Mouse (Mus musculus): ENCODE results near the gene Wnt1. TPM values are rescaled to one million over a fixed set of nuclear protein-coding genes. Genes with fewer than 3 reads are reported as not detected.
"Not testable (repeated sequence)": the region's sequence is repeated elsewhere in the genome, so short reads cannot be mapped to it uniquely, and the experiment has no call there.

Wnt1 gene
- total RNA-seq, 2 experiments from 2014 or later = not detected

- intact Hi-C loops (cut with DNase I) = no loop called here
- no peak for DNase-seq (ENCODE audit: low spot score in 2 of 2)
Measured at GRCm38 (mm10) chr15:98797835-98798492, 8.3 kb downstream of the Wnt1 start.

DNA sequence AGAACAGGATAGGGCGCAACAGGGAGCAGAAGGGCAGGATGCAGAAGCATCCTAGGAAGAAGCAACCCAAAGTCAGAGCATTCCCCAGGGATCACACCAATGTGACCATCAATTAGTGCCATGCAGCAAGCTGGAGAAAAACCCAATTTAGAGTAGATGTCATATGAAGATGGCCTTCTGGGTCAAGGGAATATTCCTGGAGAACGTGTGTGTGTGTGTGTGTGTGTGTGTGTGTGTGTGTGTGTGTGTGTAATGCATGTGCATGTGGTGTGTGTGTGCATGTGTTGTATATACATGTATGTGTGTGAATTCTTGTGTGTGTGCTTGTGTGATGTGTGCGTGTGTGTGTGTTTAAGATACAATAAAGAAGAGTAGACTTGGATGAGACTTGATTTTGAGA lies 9.2 kb downstream of the Wnt1 start:
- intact Hi-C loops (cut with DNase I) = no loop called here
- no peak for DNase-seq (ENCODE audit: low spot score in 2 of 2)

- peak; percentile 83 to 85 for DNase-seq (ENCODE audit: low spot score in 2 of 2)
- intact Hi-C loops (cut with DNase I) = no loop called here
Measured at GRCm38 (mm10) chr15:98799396-98799795, 9.7 kb downstream of the Wnt1 start.

- no peak for DNase-seq (ENCODE audit: low spot score in 2 of 2)
- intact Hi-C loops (cut with DNase I) = no loop called here
Measured at GRCm38 (mm10) chr15:98802926-98803325, 13.3 kb downstream of the Wnt1 start.

- intact Hi-C loops (cut with DNase I) = no loop called here
- peak; percentile 94 to 95 for DNase-seq (ENCODE audit: low spot score in 2 of 2)
Measured at GRCm38 (mm10) chr15:98804054-98804453, 14.4 kb downstream of the Wnt1 start.

DNA sequence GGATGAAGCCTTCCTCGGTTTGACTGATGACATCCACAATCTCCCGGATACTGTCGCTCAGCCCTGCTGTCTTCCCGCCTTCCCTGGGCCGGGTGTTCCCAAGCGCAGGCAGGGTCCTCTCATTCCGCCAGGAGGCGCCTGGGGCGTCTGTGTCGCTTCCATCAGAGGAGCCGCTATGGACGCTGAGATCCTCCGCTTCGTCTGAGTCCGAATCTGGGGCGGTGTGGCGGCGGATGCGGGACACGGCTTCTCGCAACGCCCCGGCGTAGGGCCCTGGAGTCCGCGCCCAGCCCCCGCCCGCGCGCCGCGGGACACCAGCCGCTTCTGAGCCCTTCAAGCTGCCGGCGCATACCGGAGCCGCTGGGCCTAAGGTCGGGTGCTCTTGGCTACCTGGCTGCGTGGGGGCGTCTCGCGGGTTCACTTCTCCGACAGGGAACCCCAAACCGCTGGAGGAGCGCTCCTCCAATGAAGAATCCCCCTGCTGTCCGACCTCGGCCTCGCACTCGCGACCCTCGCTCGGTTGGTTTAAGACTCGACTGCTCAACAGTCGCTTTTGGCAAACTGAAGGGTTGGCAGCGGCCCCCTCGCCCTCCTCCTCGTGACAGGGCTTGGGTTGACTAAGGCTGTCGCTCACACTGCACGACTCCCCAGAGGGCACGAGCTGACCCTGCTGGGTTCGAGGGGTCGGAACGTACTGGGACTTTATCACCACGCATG lies 15.8 kb downstream of the Wnt1 start:
- peak; percentile 78 to 83 for DNase-seq (ENCODE audit: low spot score in 2 of 2)
- intact Hi-C loops (cut with DNase I) = loop anchor here (2.0 to 5.0 kb wide), 2 partner anchors 15 to 122 kb away; no protein-coding TSS in a partner anchor

DNA sequence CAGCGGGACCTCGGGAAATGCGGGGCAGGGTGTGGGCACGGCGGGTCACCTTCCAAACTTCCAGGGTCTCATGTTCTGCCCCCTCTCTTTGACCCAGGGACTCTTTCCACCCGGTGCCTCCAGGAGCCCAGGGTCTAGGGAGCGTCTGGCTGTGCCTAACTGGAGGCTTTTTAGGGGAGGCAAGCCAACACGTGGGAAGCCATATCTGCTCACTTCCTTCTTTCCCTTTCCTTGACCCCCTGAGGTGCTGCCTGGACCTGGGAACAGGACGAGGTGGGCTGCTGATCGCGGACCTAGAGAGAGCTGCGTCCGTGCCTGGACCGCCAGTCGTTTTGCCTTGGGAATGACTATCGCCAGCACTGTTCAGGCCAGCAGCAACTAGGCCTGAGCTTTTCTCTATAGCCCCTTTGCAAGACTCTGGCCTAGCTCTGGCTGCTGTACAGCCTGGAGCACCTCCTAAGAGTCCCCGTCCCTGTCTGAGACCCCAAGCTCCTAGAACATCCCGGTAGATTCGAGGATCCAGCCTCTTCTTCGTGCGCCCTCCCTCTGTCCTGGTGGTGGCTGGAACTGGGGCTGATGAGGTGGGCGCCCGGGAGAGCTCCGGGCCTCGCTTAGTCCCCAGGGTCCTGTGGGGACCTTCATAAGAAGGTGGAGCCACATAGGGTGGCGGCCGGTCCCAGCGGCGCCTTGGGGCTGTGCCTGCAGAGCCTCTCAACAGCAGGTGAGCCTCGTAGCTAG lies 16.6 kb downstream of the Wnt1 start:
- intact Hi-C loops (cut with DNase I) = loop anchor here (2.0 to 5.0 kb wide), 2 partner anchors 15 to 121 kb away; no protein-coding TSS in a partner anchor
- no peak for DNase-seq (ENCODE audit: low spot score in 2 of 2)

GRCm38 (mm10) chr15:98806809-98807770 lies 17.4 kb downstream of the Wnt1 start:
- no peak for DNase-seq (ENCODE audit: low spot score in 2 of 2)
- intact Hi-C loops (cut with DNase I) = loop anchor here (2.0 to 5.0 kb wide), 2 partner anchors 14 to 120 kb away; no protein-coding TSS in a partner anchor

GRCm38 (mm10) chr15:98807895-98808650 lies 18.4 kb downstream of the Wnt1 start:
- DNase-seq (ENCODE audit: low spot score in 2 of 2) = peak; percentile 89 to 94
- intact Hi-C loops (cut with DNase I) = loop anchor here (2.0 to 5.0 kb wide), 2 partner anchors 13 to 119 kb away; no protein-coding TSS in a partner anchor

DNA sequence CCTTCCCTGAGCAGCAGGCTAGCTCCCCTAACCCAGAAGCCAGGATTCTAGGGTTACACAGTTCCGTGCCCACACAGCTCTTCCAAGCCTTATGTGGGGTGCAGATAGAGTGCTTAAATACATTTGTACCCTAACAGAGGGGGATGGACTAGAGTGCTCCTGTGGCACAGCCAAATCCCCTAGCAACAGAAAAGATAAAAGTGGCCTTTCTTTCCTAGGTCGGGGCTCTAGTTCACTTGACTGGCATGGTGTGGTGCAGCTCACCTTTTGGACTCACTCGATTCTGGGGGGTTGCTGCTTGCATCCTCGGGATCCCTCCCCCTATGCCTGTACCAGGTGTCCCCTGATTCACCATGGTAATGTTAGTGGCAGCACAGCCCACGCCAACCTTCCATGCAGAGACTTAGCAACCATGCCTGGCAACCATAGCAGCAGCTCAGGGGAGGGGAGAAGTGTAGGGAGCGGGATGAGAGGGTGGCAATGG lies 19.0 kb downstream of the Wnt1 start:
- intact Hi-C loops (cut with DNase I) = loop anchor here (5.0 kb wide), 1 partner anchor 119 kb away; no protein-coding TSS in a partner anchor
- DNase-seq (ENCODE audit: low spot score in 2 of 2) = peak; percentile 87 to 95

GRCm38 (mm10) chr15:98809390-98809789 lies 19.7 kb downstream of the Wnt1 start, which contains the start of gene Ddn:
TSS of gene Ddn (minus strand) at chr15:98809490.
- intact Hi-C loops (cut with DNase I) = loop anchor here (5.0 kb wide), 1 partner anchor 118 kb away; no protein-coding TSS in a partner anchor
- DNase-seq (ENCODE audit: low spot score in 2 of 2) = no peak

GRCm38 (mm10) chr15:98810212-98810611 lies 20.6 kb downstream of the Wnt1 start:
- intact Hi-C loops (cut with DNase I); DNase-seq (ENCODE audit: low spot score in 2 of 2): not testable (repeated sequence)

DNA sequence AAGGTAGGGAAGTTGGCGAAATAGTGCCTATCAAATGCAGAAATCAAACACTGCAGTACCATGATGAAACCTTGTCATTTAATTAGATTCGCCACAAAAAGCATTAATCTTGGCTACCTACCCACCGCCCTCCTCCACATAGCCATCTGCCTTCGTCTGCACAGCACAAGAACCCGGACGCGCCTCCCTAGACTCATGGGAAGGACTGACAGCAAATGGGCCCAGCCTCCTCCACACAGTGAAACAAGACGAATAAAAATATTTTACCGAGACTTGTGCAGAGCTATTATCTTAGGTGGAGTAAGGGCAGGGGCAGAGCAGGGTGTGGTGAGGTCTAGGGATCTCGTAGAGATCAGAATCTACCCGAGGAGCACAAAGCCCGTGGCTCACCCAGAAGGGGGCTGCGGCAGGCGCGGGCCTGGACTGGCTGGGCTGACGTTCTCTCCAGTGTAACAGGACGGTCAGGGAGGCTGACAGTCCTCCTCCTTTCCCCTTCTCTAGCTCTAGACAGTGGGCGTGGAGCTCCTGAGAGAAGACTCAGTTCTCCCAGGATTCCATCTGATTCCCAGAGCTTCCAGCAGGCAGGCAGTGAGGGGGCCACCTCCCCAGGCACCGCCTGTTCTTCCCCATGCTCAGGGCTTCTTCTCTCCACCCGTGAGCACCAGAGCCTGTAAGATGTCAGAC lies 23.2 kb downstream of the Wnt1 start:
- DNase-seq (ENCODE audit: low spot score in 2 of 2) = peak; percentile 78 to 79

DNA sequence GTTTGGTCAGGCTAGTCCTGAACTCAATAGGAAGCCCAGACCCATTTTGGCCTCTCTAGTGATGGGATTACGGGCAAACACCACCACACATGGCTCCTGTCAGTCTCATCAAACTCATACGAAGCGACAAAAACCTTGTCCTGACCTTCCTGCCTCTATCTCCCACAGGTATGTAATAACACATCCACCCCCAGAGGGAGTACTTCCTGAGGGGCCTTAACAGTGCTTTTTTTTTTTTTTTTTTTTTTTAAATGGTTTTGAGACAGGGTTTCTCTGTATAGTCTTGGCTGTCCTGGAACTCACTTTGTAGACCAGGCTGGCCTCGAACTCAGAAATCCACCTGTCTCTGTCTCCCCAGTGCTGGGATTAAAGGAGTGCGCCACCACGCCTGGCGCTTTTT lies 28.5 kb downstream of the Wnt1 start:
- intact Hi-C loops (cut with DNase I) = no loop called here
- DNase-seq (ENCODE audit: low spot score in 2 of 2) = no peak

More for the DNA sequence above, 23.2 kb downstream of the Wnt1 start:
- intact Hi-C loops (cut with DNase I) = no loop called here

DNA sequence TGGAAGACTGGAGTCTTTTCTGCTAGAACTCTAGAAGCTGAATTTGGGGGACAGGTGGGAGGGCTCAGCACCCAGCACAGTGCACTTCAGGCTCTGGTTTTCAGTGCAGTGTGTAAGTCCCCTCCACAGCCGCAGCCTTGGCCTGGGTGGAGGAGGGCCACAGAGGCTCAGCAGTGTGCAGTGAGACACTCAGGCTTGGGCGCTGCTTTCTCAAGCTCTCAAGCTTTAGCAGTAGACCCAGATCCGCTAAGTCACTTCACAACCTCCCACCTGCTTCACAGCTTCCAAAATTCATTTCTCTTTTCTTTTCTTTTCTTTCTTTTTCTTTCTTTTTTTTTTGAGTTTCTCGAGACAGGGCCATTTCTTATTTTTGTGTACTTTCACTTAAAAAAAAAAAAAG lies 31.3 kb downstream of the Wnt1 start:
- intact Hi-C loops (cut with DNase I) = loop anchor here (2.0 kb wide), 1 partner anchor 14 kb away; no protein-coding TSS in a partner anchor

GRCm38 (mm10) chr15:98821403-98821802 lies 31.7 kb downstream of the Wnt1 start:
- intact Hi-C loops (cut with DNase I) = loop anchor here (2.0 kb wide), 1 partner anchor 15 kb away; no protein-coding TSS in a partner anchor
- DNase-seq (ENCODE audit: low spot score in 2 of 2) = no peak

More for the DNA sequence above, 31.3 kb downstream of the Wnt1 start:
- DNase-seq (ENCODE audit: low spot score in 2 of 2) = no peak

DNA sequence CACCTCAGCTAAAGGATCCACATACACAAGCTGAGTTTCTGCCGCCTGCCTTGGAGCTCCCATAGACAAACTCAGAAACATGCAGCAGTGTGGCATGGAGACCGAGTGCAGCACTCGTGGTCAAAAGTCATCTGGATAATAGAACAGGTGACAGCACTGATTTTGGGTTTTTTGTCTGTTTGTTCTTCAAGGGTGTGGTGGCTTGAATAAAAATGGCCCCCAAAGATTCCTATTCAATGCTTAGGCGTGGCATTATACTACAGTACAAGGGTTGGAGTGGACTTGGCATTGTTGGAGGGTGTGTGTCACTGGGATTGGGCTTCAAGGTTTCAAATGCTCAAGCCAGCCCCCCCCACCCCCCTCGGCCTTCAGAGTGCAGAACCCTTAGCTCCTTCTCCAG lies 32.5 kb downstream of the Wnt1 start:
- intact Hi-C loops (cut with DNase I) = no loop called here
- DNase-seq (ENCODE audit: low spot score in 2 of 2) = no peak

Data from left cerebral cortex, postnatal 14 days (tissue).